7 mouse cellular contexts compared by ENCODE assay signal in genomic region chr11:103116959-103117590, GRCm38 (mm10). TPM values are rescaled to one million over a fixed set of nuclear protein-coding genes. Genes with fewer than 3 reads are reported as not detected.
DNase-seq lines count a peak whose midpoint lies in the region; ATAC-seq and TF ChIP-seq lines count a peak whose summit lies in the region.

No protein-coding gene starts in this region.

- H3K4me3 ChIP-seq in liver, adult 2 months (ENCODE audit: insufficient read depth, low read depth, low read length), result peak overlapping the region; percentile 93
- H3K4me3 ChIP-seq in midbrain, postnatal 0 days (ENCODE audit: low read depth, low read length), result peak overlapping the region; percentile 60

- no peaks in the 10 kb centered on the region for H3K9me3 ChIP-seq in midbrain, postnatal 0 days (ENCODE audit: low read length)

- no peaks in the 10 kb centered on the region for H3K27me3 ChIP-seq in liver, adult 2 months (ENCODE audit: control insufficient read depth, insufficient read depth, low read length)
- no peaks in the 10 kb centered on the region for H3K27me3 ChIP-seq in midbrain, postnatal 0 days (ENCODE audit: insufficient read depth, low read length)

- TF ChIP-seq CTCF in liver, adult 2 months (IDR thresholded peaks at IDR 0.05; ENCODE audit: low read depth, low read length), result peak; percentile 80
- peak; percentile 81 for TF ChIP-seq CTCF in midbrain, postnatal 0 days (IDR thresholded peaks at IDR 0.05)

- H3K27ac ChIP-seq in liver, adult 2 months (replicated peaks; ENCODE audit: insufficient read depth, low read depth, low read length), result peak overlapping the region; percentile 69
- H3K27ac ChIP-seq in midbrain, postnatal 0 days (ENCODE audit: low read depth, low read length), result peak overlapping the region; percentile 75

- H3K9ac ChIP-seq in liver, adult 2 months (ENCODE audit: low read depth, low read length), result peak overlapping the region; percentile 83
- peak overlapping the region; percentile 73 for H3K9ac ChIP-seq in midbrain, postnatal 0 days (replicated peaks; ENCODE audit: low read length, poor library complexity, severe bottlenecking)

- H3K4me1 ChIP-seq in liver, adult 2 months (ENCODE audit: control insufficient read depth, insufficient read depth, low read length), result peaks cover 12% of the 10 kb centered on the region
- peaks cover 5% of the 10 kb centered on the region for H3K4me1 ChIP-seq in midbrain, postnatal 0 days (ENCODE audit: insufficient read depth, low read length)

- H3K79me2 ChIP-seq in liver, adult 2 months (ENCODE audit: control insufficient read depth, insufficient read depth, low read length), result no peaks in the 10 kb centered on the region; the same call in 1 of the 2 replicates

- no peak for ATAC-seq in midbrain, postnatal 0 days (ENCODE audit: low FRiP score)

- under 1% methylated on average over 35 of the region's 35 CpGs for WGBS in liver, adult 2 months
- WGBS in midbrain, postnatal 0 days, result under 1% methylated on average over 35 of the region's 35 CpGs

- no peaks in the 10 kb centered on the region for H3K36me3 ChIP-seq in liver, adult 2 months (ENCODE audit: control insufficient read depth, insufficient read depth, low read length)
- H3K36me3 ChIP-seq in midbrain, postnatal 0 days (ENCODE audit: insufficient read depth, low read length), result no peaks in the 10 kb centered on the region

- DNase-seq in adrenal gland, postnatal 14 days, result peak; percentile 90
- DNase-seq in embryo, embryonic 11 days, result peak; percentile 82
- peak; percentile 98 for DNase-seq in heart, adult 11 months
- DNase-seq in kidney, adult 18-20 months, result peak; percentile 83
- peak; percentile 63 for DNase-seq in liver, adult 2 months (ENCODE audit: extremely low read depth, low read depth, low spot score)
- DNase-seq in midbrain, postnatal 0 days (ENCODE audit: low spot score), result peak; percentile 82
- DNase-seq in spleen, postnatal 14 days (ENCODE audit: low spot score in 2 of 2), result peak; percentile 65 to 75

- no peak for TF ChIP-seq POLR2A in liver, adult 2 months (IDR thresholded peaks at IDR 0.05; ENCODE audit: extremely low read depth, insufficient read depth, low read length)

- H3K4me2 ChIP-seq in midbrain, postnatal 0 days (ENCODE audit: low read depth, low read length, poor library complexity, severe bottlenecking), result peak overlapping the region; percentile 92

RNA-seq across cellular contexts. Expression of gene Hexim1, which starts 1.0 kb away (rescaled TPM):
- total RNA-seq in adrenal gland, postnatal 14 days (2021), result 57.8 and 62.1 TPM in 2 replicates
- total RNA-seq in liver, adult 2 months (2014; rRNA removed), result 10.2 and 10.5 TPM in 2 replicates
- polyA plus RNA-seq in liver, adult 2 months (2012; rRNA removed), result 12.1 and 13.5 TPM in 2 replicates
- 15.5 and 19.1 TPM in 2 replicates for total RNA-seq in midbrain, postnatal 0 days (2014; rRNA removed)
- 3.2 and 4.5 TPM in 2 replicates for polyA plus RNA-seq in midbrain, postnatal 0 days (2015; fragmentation: Nextera tagmentation; extraction: Ambion mirVana)

RNA-seq across cellular contexts. Expression of gene Hexim2, which starts 15.2 kb away (rescaled TPM):
- 3.9 and 5.6 TPM in 2 replicates for total RNA-seq in adrenal gland, postnatal 14 days (2021)
- 1.3 and 1.8 TPM in 2 replicates for total RNA-seq in liver, adult 2 months (2014; rRNA removed)
- polyA plus RNA-seq in liver, adult 2 months (2012; rRNA removed), result 1.6 and 1.9 TPM in 2 replicates
- 46.3 and 57.8 TPM in 2 replicates for total RNA-seq in midbrain, postnatal 0 days (2014; rRNA removed)
- 38.0 and 40.5 TPM in 2 replicates for polyA plus RNA-seq in midbrain, postnatal 0 days (2015; fragmentation: Nextera tagmentation; extraction: Ambion mirVana)

RNA-seq across cellular contexts. Expression of gene Acbd4, which starts 15.6 kb away (rescaled TPM):
- total RNA-seq in adrenal gland, postnatal 14 days (2021), result 77.8 and 84.9 TPM in 2 replicates
- 56.3 and 64.4 TPM in 2 replicates for total RNA-seq in liver, adult 2 months (2014; rRNA removed)
- 66.6 and 83.9 TPM in 2 replicates for polyA plus RNA-seq in liver, adult 2 months (2012; rRNA removed)
- total RNA-seq in midbrain, postnatal 0 days (2014; rRNA removed), result 21.8 and 22.9 TPM in 2 replicates
- polyA plus RNA-seq in midbrain, postnatal 0 days (2015; fragmentation: Nextera tagmentation; extraction: Ambion mirVana), result 17.5 and 21.8 TPM in 2 replicates

RNA-seq across cellular contexts. Expression of gene Plcd3, which starts 15.6 kb away (rescaled TPM):
- total RNA-seq in adrenal gland, postnatal 14 days (2021), result 9.3 and 11.2 TPM in 2 replicates
- 0.54 and 1.0 TPM in 2 replicates for total RNA-seq in liver, adult 2 months (2014; rRNA removed)
- 0.31 and 2.0 TPM in 2 replicates for polyA plus RNA-seq in liver, adult 2 months (2012; rRNA removed)
- total RNA-seq in midbrain, postnatal 0 days (2014; rRNA removed), result 9.4 and 9.7 TPM in 2 replicates
- polyA plus RNA-seq in midbrain, postnatal 0 days (2015; fragmentation: Nextera tagmentation; extraction: Ambion mirVana), result 4.7 and 4.9 TPM in 2 replicates

RNA-seq across cellular contexts. Expression of gene Fmnl1, which starts 53.8 kb away (rescaled TPM):
- total RNA-seq in adrenal gland, postnatal 14 days (2021), result 14.4 and 30.4 TPM in 2 replicates
- 0.46 and 0.74 TPM in 2 replicates for total RNA-seq in liver, adult 2 months (2014; rRNA removed)
- 0.86 and 2.2 TPM in 2 replicates for polyA plus RNA-seq in liver, adult 2 months (2012; rRNA removed)
- 12.0 and 14.3 TPM in 2 replicates for total RNA-seq in midbrain, postnatal 0 days (2014; rRNA removed)
- 7.3 and 9.5 TPM in 2 replicates for polyA plus RNA-seq in midbrain, postnatal 0 days (2015; fragmentation: Nextera tagmentation; extraction: Ambion mirVana)
